Mouse (Mus musculus) erythroblast, embryonic 14.5 days (primary cell): ENCODE measurements around the gene Ptprg. TPM values are rescaled to one million over a fixed set of nuclear protein-coding genes. Genes with fewer than 3 reads are reported as not detected.

ENCODE experiments used
- H3K27me3 ChIP-seq: 2 replicates; pipeline ENCODE4 v1.6.1; 2012; ENCODE audit warnings: inconsistent platforms; ENCODE audit not compliant: control insufficient read depth
- H3K36me3 ChIP-seq: 2 replicates; pipeline ENCODE4 v1.6.1; 2012; ENCODE audit warnings: mild to moderate bottlenecking, inconsistent platforms; ENCODE audit not compliant: control insufficient read depth
- H3K4me1 ChIP-seq: 2 replicates; pipeline ENCODE4 v1.6.1; 2012; ENCODE audit warnings: inconsistent platforms; ENCODE audit not compliant: control insufficient read depth
- H3K4me3 ChIP-seq: replicated peaks from 2 replicates; pipeline ENCODE3; 2012; ENCODE audit warnings: moderate library complexity, mild to moderate bottlenecking, inconsistent platforms
- H3K9me3 ChIP-seq: 2 replicates; pipeline ENCODE4 v1.6.1; 2012; ENCODE audit warnings: low read length, inconsistent platforms, mixed read lengths; ENCODE audit not compliant: control insufficient read depth
- GATA1 ChIP-seq: IDR thresholded peaks from 2 replicates; pipeline ENCODE4 v1.6.1; 2012; ENCODE audit warnings: low read length, inconsistent platforms, mixed read lengths
- TAL1 ChIP-seq: IDR thresholded peaks from 3 replicates; pipeline ENCODE4 v1.6.1; 2012; ENCODE audit warnings: low read length, inconsistent platforms, mixed read lengths
- polyA plus RNA-seq: library from polyadenylated mRNA; stranded (reverse); fragments of >175 nt; gene quantifications from 2 replicates; pipeline ENCODE4 v1.2.3, GENCODE M21; 2012

Ptprg gene
- polyA plus RNA-seq, 1 experiment = not detected

- no peaks in the 10 kb centered on the region for H3K36me3 ChIP-seq
- no peaks in the 10 kb centered on the region for H3K4me1 ChIP-seq
- H3K4me3 ChIP-seq = no peak overlapping the region
- no peaks in the 10 kb centered on the region for H3K9me3 ChIP-seq
- TF ChIP-seq GATA1 (no peak), TAL1 (no peak)
- H3K27me3 ChIP-seq = no peaks in the 10 kb centered on the region
Measured at GRCm38 (mm10) chr14:12099390-12100333, 546.3 kb downstream of the Ptprg start.

- H3K27me3 ChIP-seq = no peaks in the 10 kb centered on the region
- H3K4me1 ChIP-seq = no peaks in the 10 kb centered on the region
- H3K4me3 ChIP-seq = no peak overlapping the region
- H3K36me3 ChIP-seq = no peaks in the 10 kb centered on the region
- no peaks in the 10 kb centered on the region for H3K9me3 ChIP-seq
- TF ChIP-seq TAL1 (no peak), GATA1 (no peak)
Measured at GRCm38 (mm10) chr14:12102389-12103325, 549.3 kb downstream of the Ptprg start.

- Histone ChIP-seq H3K4me1 (no peaks in the 10 kb centered on the region), H3K27me3 (no peaks in the 10 kb centered on the region), H3K36me3 (no peaks in the 10 kb centered on the region), H3K9me3 (no peaks in the 10 kb centered on the region), H3K4me3 (no peak overlapping the region)
- TF ChIP-seq TAL1 (no peak), GATA1 (no peak)
Measured at GRCm38 (mm10) chr14:12104297-12105155, 551.2 kb downstream of the Ptprg start.

- no peaks in the 10 kb centered on the region for H3K9me3 ChIP-seq
- H3K4me1 ChIP-seq = no peaks in the 10 kb centered on the region
- H3K36me3 ChIP-seq = no peaks in the 10 kb centered on the region
- TF ChIP-seq GATA1 (no peak), TAL1 (no peak)
- no peaks in the 10 kb centered on the region for H3K27me3 ChIP-seq
- no peak overlapping the region for H3K4me3 ChIP-seq
Measured at GRCm38 (mm10) chr14:12105156-12105430, 551.8 kb downstream of the Ptprg start.

GRCm38 (mm10) chr14:12105593-12105992, 552.3 kb downstream of the Ptprg start:
- Histone ChIP-seq H3K27me3 (no peaks in the 10 kb centered on the region), H3K4me1 (no peaks in the 10 kb centered on the region), H3K36me3 (no peaks in the 10 kb centered on the region), H3K4me3 (no peak overlapping the region), H3K9me3 (no peaks in the 10 kb centered on the region)
- no peak for TF ChIP-seq GATA1

GRCm38 (mm10) chr14:12107459-12107858, 554.1 kb downstream of the Ptprg start:
- H3K27me3 ChIP-seq = no peaks in the 10 kb centered on the region
- TF ChIP-seq TAL1 (no peak), GATA1 (no peak)
- no peaks in the 10 kb centered on the region for H3K36me3 ChIP-seq
- no peak overlapping the region for H3K4me3 ChIP-seq
- H3K9me3 ChIP-seq = no peaks in the 10 kb centered on the region
- H3K4me1 ChIP-seq = no peaks in the 10 kb centered on the region

GRCm38 (mm10) chr14:12107991-12108390, 554.7 kb downstream of the Ptprg start:
- TF ChIP-seq GATA1 (no peak), TAL1 (no peak)
- Histone ChIP-seq H3K9me3 (no peaks in the 10 kb centered on the region), H3K36me3 (no peaks in the 10 kb centered on the region)

GRCm38 (mm10) chr14:12112548-12113011, 559.2 kb downstream of the Ptprg start:
- Histone ChIP-seq H3K36me3 (no peaks in the 10 kb centered on the region), H3K4me3 (no peak overlapping the region), H3K4me1 (no peaks in the 10 kb centered on the region), H3K27me3 (no peaks in the 10 kb centered on the region), H3K9me3 (no peaks in the 10 kb centered on the region)
- no peak for TF ChIP-seq GATA1
- TF ChIP-seq TAL1 = no peak

More at GRCm38 (mm10) chr14:12107991-12108390, 554.7 kb downstream of the Ptprg start:
- Histone ChIP-seq H3K4me1 (no peaks in the 10 kb centered on the region), H3K4me3 (no peak overlapping the region), H3K27me3 (no peaks in the 10 kb centered on the region)
